Mouse (Mus musculus): ENCODE data around the gene Dusp9. TPM values are rescaled to one million over a fixed set of nuclear protein-coding genes. Genes with fewer than 3 reads are reported as not detected.

Gene Dusp9
- 8.1 TPM in 1 of 2 replicates, not detected in the other for polyA plus RNA-seq (2011; ENCODE audit: insufficient read depth, insufficient read length, low replicate concordance, missing spikeins)

DNA sequence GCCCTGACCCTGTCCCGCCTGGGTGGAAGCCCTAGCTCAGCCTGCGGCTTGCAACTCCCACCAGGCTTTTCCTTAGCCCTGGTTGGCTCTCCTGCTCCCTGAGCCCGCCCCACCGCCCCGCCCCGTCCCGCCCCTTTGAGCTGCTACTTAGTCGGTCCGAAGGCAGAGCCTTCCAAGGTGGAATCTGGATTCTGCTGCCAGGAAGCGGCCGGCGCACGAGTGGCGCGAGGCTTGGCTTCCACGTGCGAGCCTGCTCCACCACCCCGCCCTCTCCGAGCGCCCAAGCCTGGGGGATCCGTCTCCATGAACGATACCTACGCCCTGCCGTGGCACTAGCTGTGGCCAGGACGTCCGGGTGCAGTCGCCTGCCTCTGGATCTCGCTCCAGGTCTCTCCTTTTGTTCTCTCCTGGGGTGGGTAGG lies at the start of gene Dusp9:
Gene Dusp9, plus strand, starts transcription at position 165 of the 421 bp plus-strand sequence.
- TF ChIP-seq CTCF (IDR thresholded peaks at IDR 0.05; ENCODE audit: control insufficient read depth, insufficient read depth, low read length) (no peak), POLR2A (IDR thresholded peaks at IDR 0.05; ENCODE audit: borderline replicate concordance, control insufficient read depth, low read depth, low read length) (no peak)
- no peak within 1 kb of the TSS for H3K27ac ChIP-seq (ENCODE audit: control insufficient read depth, insufficient read depth, low read depth, low read length, poor library complexity)
- WGBS = 18% methylated on average over 28 of the region's 28 CpGs
- H3K4me1 ChIP-seq (ENCODE audit: control insufficient read depth, insufficient read depth, low read length) = no peaks in the 10 kb centered on the region
- H3K4me3 ChIP-seq (replicated peaks; ENCODE audit: control insufficient read depth, low read depth, low read length) = no peak within 1 kb of the TSS

DNA sequence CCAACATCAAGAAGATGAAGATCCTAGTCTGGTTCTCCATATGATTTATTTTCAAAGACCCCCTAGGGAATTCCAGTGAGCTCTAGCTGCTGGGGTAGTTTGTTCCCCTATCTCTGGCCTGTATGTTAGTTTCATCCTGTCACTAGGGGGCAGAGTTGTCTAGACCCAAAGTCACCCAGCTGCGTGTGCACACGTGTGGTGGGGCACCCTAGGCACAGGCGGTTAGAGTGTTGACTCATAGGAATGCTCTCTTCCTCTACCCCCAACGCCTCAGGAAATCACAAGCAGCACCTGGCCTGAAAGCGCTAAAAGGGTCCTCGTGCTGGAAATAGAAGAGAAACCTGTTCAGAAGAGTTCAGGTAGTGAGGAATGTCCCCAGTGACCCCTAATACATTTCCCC lies 46.0 kb upstream of the Dusp9 start:
- TF ChIP-seq CTCF (IDR thresholded peaks at IDR 0.05; ENCODE audit: control insufficient read depth, insufficient read depth, low read length) (peak; percentile 62), POLR2A (IDR thresholded peaks at IDR 0.05; ENCODE audit: borderline replicate concordance, control insufficient read depth, low read depth, low read length) (no peak)
- 8% methylated on average over 6 of the region's 6 CpGs for WGBS
- Histone ChIP-seq H3K4me3 (replicated peaks; ENCODE audit: control insufficient read depth, low read depth, low read length) (no peak overlapping the region), H3K4me1 (ENCODE audit: control insufficient read depth, insufficient read depth, low read length) (no peaks in the 10 kb centered on the region; the same call in 1 of the 2 replicates), H3K27ac (ENCODE audit: control insufficient read depth, insufficient read depth, low read depth, low read length, poor library complexity) (no peak overlapping the region)

DNA sequence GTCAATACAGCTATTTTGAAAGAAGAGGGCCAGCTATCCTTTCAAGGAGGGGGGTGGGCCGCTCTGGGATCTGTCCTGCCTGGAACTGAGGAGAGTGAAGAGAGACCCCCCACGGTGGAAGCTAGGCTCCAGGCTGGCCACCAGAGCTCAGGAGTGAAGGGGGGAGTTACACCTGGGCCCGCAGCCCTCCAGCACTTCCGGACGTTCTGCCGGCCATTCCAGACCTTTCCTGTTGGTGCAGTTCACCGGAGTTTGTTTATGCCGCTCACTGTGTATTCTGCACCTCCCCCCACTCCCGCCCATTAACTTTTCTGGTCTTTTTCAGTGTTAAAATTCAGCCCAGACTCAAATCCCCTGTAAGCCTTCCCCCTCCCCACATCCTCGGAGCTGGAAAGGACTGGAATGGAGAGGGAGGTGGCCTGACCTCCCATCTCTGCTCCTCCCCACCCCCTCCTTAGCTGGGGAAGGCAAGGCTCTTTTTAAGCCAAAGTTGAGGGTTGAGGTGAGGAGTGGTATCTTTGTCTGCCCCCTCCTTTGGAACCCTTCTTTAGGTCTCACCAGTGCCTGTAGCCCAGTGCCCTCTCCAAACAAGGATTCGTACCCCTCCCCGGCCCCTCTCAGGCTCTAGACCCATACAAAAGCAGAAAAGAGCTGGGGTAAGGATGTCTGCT lies 44.6 kb upstream of the Dusp9 start:
- TF ChIP-seq POLR2A (IDR thresholded peaks at IDR 0.05; ENCODE audit: borderline replicate concordance, control insufficient read depth, low read depth, low read length) (no peak), CTCF (IDR thresholded peaks at IDR 0.05; ENCODE audit: control insufficient read depth, insufficient read depth, low read length) (no peak)
- H3K4me3 ChIP-seq (replicated peaks; ENCODE audit: control insufficient read depth, low read depth, low read length) = no peak overlapping the region
- no peak overlapping the region for H3K27ac ChIP-seq (ENCODE audit: control insufficient read depth, insufficient read depth, low read depth, low read length, poor library complexity)
- 84% methylated on average over 12 of the region's 12 CpGs for WGBS
- no peaks in the 10 kb centered on the region; the same call in 1 of the 2 replicates for H3K4me1 ChIP-seq (ENCODE audit: control insufficient read depth, insufficient read depth, low read length)

DNA sequence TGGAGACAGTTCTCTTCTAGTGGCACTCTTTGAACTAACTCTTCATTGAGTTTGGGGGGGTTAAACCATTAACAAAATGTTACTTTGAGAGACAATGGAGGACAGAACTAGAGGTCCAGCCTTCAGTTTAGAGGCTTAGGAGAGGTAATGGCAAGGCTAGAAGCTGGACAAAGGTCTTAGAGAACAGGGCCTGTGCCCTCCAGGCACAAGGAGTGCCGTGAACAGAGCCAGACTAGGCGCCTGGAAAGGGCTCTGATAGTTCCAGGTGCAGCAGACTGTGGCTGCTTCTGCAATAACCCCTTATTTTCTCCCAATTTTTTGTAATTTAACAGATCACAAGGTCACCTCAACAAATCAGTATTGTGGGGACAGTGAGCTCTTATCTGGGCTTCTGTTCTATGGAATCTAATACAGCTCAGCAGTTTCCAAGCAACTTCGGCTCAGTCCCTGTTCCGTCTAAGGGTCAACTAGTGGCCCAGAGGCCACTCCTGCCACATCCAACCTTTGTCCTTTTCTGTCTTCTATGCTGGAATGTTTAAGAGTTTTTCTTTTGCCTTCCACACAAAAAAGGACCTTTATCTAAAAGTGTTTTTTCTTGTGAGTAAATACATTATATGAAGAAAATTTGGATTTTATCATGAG lies 43.8 kb upstream of the Dusp9 start:
- TF ChIP-seq POLR2A (IDR thresholded peaks at IDR 0.05; ENCODE audit: borderline replicate concordance, control insufficient read depth, low read depth, low read length) (no peak), CTCF (IDR thresholded peaks at IDR 0.05; ENCODE audit: control insufficient read depth, insufficient read depth, low read length) (no peak)
- H3K4me1 ChIP-seq (ENCODE audit: control insufficient read depth, insufficient read depth, low read length) = no peaks in the 10 kb centered on the region; the same call in 1 of the 2 replicates
- 78% methylated on average over 4 of the region's 4 CpGs for WGBS
- no peak overlapping the region for H3K4me3 ChIP-seq (replicated peaks; ENCODE audit: control insufficient read depth, low read depth, low read length)
- H3K27ac ChIP-seq (ENCODE audit: control insufficient read depth, insufficient read depth, low read depth, low read length, poor library complexity) = no peak overlapping the region

DNA sequence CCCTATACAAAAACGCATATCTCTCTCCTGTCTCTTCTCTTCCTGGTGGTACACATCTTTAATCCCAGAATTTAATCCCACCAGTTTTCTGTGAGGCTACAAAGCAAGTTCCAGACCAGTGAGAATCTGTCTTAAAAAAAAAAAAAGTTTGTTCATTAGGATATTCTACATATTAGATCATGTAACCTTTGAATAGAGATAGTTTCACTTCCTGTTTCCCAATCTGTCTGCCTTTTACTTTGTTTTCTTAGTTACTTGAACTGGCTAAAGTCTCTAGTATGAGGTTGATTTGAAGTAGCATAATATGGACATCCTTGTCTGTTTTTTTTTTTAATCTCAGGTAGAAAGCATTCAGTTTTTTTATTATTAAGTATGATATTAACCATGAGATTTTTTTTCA lies 37.8 kb upstream of the Dusp9 start:
- TF ChIP-seq POLR2A (IDR thresholded peaks at IDR 0.05; ENCODE audit: borderline replicate concordance, control insufficient read depth, low read depth, low read length) = no peak
- TF ChIP-seq CTCF (IDR thresholded peaks at IDR 0.05; ENCODE audit: control insufficient read depth, insufficient read depth, low read length) = no peak
- Histone ChIP-seq H3K27ac (ENCODE audit: control insufficient read depth, insufficient read depth, low read depth, low read length, poor library complexity) (no peak overlapping the region), H3K4me3 (replicated peaks; ENCODE audit: control insufficient read depth, low read depth, low read length) (no peak overlapping the region), H3K4me1 (ENCODE audit: control insufficient read depth, insufficient read depth, low read length) (no peaks in the 10 kb centered on the region)
- WGBS = 71% methylated on average over 1 of the region's 1 CpGs

DNA sequence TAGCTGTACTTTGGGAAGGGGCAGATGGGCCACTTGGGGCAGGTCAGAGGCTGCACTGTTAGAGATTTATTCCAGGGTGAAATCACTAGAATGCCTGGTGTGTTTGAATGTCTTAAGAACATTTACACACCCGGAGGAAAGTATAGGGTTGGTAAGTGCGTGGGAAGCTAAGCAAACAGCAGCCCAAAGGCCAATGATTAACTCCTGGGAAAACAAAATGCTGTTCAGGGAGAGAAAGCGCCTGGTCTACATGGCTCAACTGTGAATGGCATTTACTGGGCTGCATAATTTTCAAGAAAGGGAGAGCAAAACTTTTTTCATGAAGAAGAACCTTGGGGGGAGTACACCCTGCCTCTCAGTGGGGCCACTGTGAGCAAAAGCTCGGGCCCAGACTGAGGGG lies 25.6 kb upstream of the Dusp9 start:
- Histone ChIP-seq H3K4me1 (ENCODE audit: control insufficient read depth, insufficient read depth, low read length) (no peaks in the 10 kb centered on the region), H3K4me3 (replicated peaks; ENCODE audit: control insufficient read depth, low read depth, low read length) (no peak overlapping the region), H3K27ac (ENCODE audit: control insufficient read depth, insufficient read depth, low read depth, low read length, poor library complexity) (no peak overlapping the region)
- 71% methylated on average over 4 of the region's 4 CpGs for WGBS
- TF ChIP-seq CTCF (IDR thresholded peaks at IDR 0.05; ENCODE audit: control insufficient read depth, insufficient read depth, low read length) = no peak
- no peak for TF ChIP-seq POLR2A (IDR thresholded peaks at IDR 0.05; ENCODE audit: borderline replicate concordance, control insufficient read depth, low read depth, low read length)

DNA sequence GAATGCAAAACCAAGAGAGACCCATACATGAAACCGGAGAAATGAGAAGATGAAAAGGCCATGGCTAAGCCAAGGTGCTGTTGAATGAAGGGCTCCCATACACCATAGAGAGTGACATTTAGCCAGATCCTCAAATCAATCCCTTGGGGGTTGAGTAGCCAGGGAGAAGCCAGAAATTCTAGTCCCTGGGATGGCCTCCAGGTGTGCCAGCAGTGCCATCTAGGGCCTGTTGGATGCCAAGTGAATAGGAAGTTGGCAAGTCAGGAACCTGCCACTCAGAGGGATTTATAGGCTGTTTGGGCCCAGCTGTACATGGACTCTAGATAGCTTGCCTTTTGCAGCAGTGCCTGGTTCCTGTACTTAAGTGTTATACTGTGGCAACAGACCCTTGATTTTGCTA lies 23.3 kb upstream of the Dusp9 start:
- WGBS = 82% methylated on average over 1 of the region's 1 CpGs
- no peak for TF ChIP-seq POLR2A (IDR thresholded peaks at IDR 0.05; ENCODE audit: borderline replicate concordance, control insufficient read depth, low read depth, low read length)
- TF ChIP-seq CTCF (IDR thresholded peaks at IDR 0.05; ENCODE audit: control insufficient read depth, insufficient read depth, low read length) = no peak
- H3K4me1 ChIP-seq (ENCODE audit: control insufficient read depth, insufficient read depth, low read length) = no peaks in the 10 kb centered on the region
- H3K4me3 ChIP-seq (replicated peaks; ENCODE audit: control insufficient read depth, low read depth, low read length) = no peak overlapping the region
- H3K27ac ChIP-seq (ENCODE audit: control insufficient read depth, insufficient read depth, low read depth, low read length, poor library complexity) = no peak overlapping the region

DNA sequence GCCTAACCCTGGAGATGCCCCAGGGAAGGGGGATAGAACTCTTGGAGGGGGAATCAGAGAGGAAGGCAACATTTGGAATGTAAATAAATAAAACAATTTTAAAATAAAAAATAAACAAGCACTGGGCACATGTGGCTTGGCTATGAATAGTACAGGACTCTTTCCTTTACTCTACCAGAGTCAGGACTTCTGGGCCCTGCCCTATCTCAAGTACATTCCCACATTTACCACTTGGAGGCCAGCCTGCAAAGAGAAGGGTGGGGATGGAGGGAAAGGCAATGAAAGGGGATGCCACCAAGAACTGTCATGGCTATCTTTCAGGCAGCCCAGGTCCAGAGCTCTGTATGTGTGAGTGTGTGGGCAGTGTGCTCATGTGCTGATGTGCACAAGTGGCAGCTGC lies 19.8 kb upstream of the Dusp9 start:
- Histone ChIP-seq H3K4me3 (replicated peaks; ENCODE audit: control insufficient read depth, low read depth, low read length) (no peak overlapping the region), H3K27ac (ENCODE audit: control insufficient read depth, insufficient read depth, low read depth, low read length, poor library complexity) (no peak overlapping the region), H3K4me1 (ENCODE audit: control insufficient read depth, insufficient read depth, low read length) (no peaks in the 10 kb centered on the region)
- TF ChIP-seq POLR2A (IDR thresholded peaks at IDR 0.05; ENCODE audit: borderline replicate concordance, control insufficient read depth, low read depth, low read length) = no peak
- no peak for TF ChIP-seq CTCF (IDR thresholded peaks at IDR 0.05; ENCODE audit: control insufficient read depth, insufficient read depth, low read length)

All from bone marrow, adult 2 months (tissue).